Mouse (Mus musculus) right cerebral cortex, adult 18-20 months (tissue): ENCODE results near the gene Gm13289.
"Not testable (repeated sequence)": the region's sequence is repeated elsewhere in the genome, so short reads cannot be mapped to it uniquely, and the experiment has no call there.

Experiments
- DNase-seq: peaks from one replicate; pipeline ENCODE4 v3.0.0; 2022; ENCODE audit warnings: mixed read lengths

Gene Gm13289

GRCm38 (mm10) chr4:88785409-88785808 lies 8.7 kb downstream of the Gm13289 start, which contains the start of gene Gm13276:
Gene Gm13276, plus strand, starts transcription at chr4:88785709.
- not testable (repeated sequence) for DNase-seq

- peak; percentile 63 for DNase-seq
Observed at GRCm38 (mm10) chr4:88788402-88788801, 11.7 kb downstream of the Gm13289 start, which contains the start of gene Gm13277. Gene Gm13277, plus strand, starts transcription at chr4:88788632.

GRCm38 (mm10) chr4:88791250-88791649 lies 14.5 kb downstream of the Gm13289 start, which contains the start of gene Gm13278:
Gene Gm13278, plus strand, starts transcription at chr4:88791550.
- DNase-seq: not testable (repeated sequence)

GRCm38 (mm10) chr4:88793936-88794675 lies 17.4 kb downstream of the Gm13289 start, which contains the start of gene Gm13275:
Gene Gm13275, plus strand, starts transcription at chr4:88794487.
- DNase-seq: peak; percentile 24

- DNase-seq: not testable (repeated sequence)
Observed at GRCm38 (mm10) chr4:88797097-88797496, 20.4 kb downstream of the Gm13289 start, which contains the start of gene Gm13279. Gene Gm13279, plus strand, starts transcription at chr4:88797397.

- not testable (repeated sequence) for DNase-seq
Observed at GRCm38 (mm10) chr4:88799365-88799764, 22.6 kb downstream of the Gm13289 start, which contains the start of gene Gm13285. Gene Gm13285, plus strand, starts transcription at chr4:88799665.

GRCm38 (mm10) chr4:88802954-88803353 lies 26.2 kb downstream of the Gm13289 start, which contains the start of gene Gm13287:
Gene Gm13287, plus strand, starts transcription at chr4:88803254.
- DNase-seq: not testable (repeated sequence)

- not testable (repeated sequence) for DNase-seq
Observed at GRCm38 (mm10) chr4:88805231-88805630, 28.5 kb downstream of the Gm13289 start, which contains the start of gene Gm13288. Gene Gm13288, plus strand, starts transcription at chr4:88805531.

- DNase-seq: not testable (repeated sequence)
Observed at GRCm38 (mm10) chr4:88805761-88806160, 29.0 kb downstream of the Gm13289 start.

GRCm38 (mm10) chr4:88815928-88816327 lies 39.2 kb downstream of the Gm13289 start, which contains the start of gene Ifna7:
Gene Ifna7, plus strand, starts transcription at chr4:88816228.
- DNase-seq: no peak

GRCm38 (mm10) chr4:88819659-88820058 lies 42.9 kb downstream of the Gm13289 start, which contains the start of gene Ifna11:
Gene Ifna11, plus strand, starts transcription at chr4:88819959.
- DNase-seq: no peak

- DNase-seq: peak; percentile 9
Observed at GRCm38 (mm10) chr4:88822995-88823394, 46.3 kb downstream of the Gm13289 start.
